Mouse (Mus musculus) megakaryocyte, adult 5-6 weeks (primary cell): ENCODE data around the gene Camkk2. TPM values are rescaled to one million over a fixed set of nuclear protein-coding genes. Genes with fewer than 3 reads are reported as not detected.

Source experiments
- ATAC-seq: 2 replicates; pipeline ENCODE4 v1.8.0; 2016; ENCODE audit warnings: mild to moderate bottlenecking, inconsistent platforms; ENCODE audit not compliant: poor library complexity, severe bottlenecking
- total RNA-seq, 2 experiments: library from RNA; stranded (forward) in 1 of 2; stranded (reverse) in 1 of 2; fragments of 153-499, 151-499 nt in 1 of 2; fragments of 221-1000, 200-1000 nt in 1 of 2; gene quantifications; 2 replicates each; pipeline versions ENCODE4 v1.2.3 to v1.2.4; 2015 to 2017

Camkk2 gene
- total RNA-seq, 2 experiments from 2014 or later, result 83.6 to 86.6 TPM

DNA sequence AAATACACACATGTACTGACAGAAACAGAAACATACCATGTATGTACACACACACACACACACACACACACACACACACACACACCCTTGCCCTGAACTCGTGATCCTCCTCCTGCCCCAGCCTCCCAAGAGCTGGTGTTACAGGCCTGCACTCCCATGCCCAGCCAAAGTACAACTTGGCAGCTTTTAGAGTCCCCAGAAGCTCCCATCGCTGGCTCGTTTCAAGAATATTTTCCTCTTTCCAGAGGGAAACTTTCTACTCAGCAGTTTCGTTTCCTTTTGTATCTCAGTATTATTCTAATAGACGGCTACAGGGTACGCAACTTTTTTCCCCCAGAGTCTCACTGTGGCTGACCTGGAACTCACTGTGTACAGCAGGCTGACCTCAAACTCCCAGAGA lies 77.1 kb downstream of the Camkk2 start:
- ATAC-seq, result no peak

DNA sequence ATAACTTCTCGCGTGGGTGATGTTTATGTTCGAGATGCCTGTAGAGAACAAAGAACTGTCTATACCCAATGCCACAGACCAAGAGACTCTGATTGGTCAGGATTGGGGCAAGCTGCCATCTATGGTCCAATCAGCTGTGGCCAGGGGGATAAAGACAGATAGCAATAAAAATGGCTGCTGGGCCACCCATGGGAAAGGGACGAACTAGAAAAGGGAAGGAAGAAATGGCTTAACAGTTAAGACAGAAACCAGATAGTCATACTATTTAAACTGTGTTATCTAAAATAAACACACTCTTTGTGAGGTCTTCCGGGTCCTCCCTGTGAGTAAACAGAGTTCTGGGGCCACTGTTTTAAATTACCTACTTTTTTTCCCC lies 78.4 kb downstream of the Camkk2 start:
- peak; percentile 41 for ATAC-seq

DNA sequence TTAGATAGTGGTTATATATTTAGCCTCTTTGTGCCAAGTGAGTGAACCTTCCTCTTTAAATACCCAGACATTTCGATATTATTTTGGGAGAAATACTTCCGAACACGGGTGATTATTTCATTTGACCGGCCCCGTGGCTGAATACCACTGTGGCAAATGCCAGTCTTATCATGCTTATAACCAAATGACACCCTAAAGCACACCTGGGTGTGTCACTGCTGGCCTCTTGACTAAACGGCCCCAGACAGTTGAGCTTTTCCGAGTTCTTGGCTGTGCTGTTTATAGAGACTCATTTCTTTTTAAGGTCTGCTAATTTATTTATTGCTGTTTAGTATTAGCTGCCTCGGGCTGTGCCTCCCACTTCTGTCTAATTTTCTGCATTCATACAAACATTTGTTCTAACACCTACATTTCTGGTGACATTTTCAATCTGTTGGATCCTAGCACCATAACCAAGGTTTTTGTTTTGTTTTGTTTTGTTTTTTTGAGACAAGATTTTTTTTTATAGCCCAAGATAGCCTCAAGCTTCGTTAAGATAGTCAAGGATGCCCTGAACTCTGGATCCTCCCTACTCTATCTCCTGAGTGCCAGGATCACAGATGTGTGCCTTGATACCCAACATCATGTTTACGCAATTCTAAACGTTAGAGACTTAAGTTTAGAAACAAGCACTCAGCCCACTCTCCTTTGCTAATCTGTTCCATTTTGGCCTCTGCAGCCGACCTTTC lies 78.9 kb downstream of the Camkk2 start:
- no peak for ATAC-seq

GRCm38 (mm10) chr5:122698701-122699060 lies 80.5 kb downstream of the Camkk2 start:
- peak; percentile 30; the same call in 1 of the 2 replicates for ATAC-seq

DNA sequence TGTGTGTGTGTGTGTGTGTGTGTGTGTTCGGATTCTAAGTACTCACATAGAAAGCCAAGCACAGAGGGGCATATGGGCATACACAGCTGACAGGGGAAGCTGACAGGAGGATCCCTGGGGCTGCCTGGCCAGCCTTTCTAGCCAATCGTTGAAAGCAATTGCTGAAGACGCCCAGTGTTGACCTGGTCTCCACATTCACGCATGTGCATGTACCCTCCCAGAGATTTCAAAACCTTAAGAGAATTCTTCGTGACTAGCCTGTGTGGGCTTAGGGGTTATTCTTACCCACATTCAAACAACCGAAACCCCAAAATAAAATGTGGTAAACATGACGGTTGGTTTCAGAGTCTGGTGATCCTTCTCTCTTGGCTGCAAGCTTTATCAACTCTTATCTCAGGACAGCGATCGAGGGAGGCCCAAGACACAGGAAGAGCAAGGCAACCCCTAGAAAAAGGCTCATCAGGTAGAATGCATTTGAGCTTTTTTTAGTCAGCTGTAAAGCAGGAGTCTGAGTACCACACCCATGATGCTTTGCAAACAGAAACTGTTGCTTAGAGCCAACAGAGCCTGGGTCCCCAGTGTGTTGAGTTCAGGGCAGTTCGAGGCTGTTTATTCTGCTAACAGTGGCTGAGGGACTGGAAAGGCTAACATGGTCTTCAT lies 81.0 kb downstream of the Camkk2 start:
- ATAC-seq, result peak; percentile 30

GRCm38 (mm10) chr5:122695516-122695915 lies 83.7 kb downstream of the Camkk2 start:
- ATAC-seq, result no peak

- no peak for ATAC-seq
These were observed 85.6 kb downstream of the Camkk2 start for GRCm38 (mm10) chr5:122693431-122694207.

DNA sequence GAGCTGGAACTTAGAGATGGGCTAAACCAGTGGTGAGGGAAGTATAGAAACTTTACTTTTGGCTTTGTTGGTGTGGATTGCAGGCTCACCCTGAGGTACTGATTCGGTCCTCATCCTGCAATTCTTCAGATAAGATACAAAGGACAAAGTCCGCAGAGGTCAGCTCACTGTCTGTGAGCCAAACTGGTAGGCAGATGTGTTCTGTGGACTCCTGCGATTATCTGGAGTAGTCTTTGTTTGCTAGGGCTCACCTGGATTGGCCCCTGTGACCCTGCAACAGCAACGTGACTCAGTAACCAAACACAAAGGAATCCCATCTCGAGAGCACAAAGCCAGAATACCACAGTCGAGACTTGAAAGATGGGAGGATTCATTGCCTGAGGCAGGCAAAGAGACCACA lies 88.7 kb downstream of the Camkk2 start:
- ATAC-seq, result no peak

- ATAC-seq, result no peak
These were observed 90.1 kb downstream of the Camkk2 start for GRCm38 (mm10) chr5:122689153-122689552.

DNA sequence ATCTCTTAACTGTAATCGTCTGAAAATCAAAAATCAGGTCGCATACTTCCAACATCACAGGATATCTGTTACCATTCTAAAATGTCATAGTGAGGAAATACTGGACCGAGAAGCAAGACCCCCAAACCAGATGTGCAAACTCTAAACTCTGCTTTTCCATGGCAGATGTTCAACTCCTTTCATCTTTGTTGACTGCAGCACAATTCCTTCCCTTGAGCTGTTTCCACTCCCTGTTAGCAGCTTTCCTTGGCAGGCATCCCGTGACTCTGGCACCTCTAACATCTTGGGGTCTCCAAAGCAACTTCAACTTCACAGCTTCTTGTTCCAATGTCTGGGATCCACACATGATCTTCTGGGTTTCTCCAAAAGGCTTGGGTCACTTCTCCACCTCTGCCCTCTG lies 91.8 kb downstream of the Camkk2 start:
- ATAC-seq, result no peak

DNA sequence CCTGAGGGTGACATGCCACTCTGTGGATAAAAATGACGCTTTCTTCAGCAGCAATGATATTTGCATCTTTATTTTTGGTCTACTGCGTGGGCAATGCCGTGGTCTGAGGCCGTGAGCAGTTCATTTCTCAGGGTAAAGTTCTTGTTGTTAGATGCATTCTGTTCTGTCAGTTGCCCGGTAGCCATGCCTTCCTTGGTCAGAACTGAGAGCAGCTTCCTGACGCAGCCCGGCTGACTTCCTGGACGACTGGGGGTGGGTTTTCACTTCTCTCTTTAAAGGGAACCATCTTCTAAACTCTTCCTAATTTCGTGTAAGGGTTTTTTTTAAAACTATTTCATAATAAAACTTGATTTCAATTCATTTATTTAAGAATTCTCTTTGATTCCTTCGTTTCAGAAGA lies 95.3 kb downstream of the Camkk2 start:
- peak; percentile 87 for ATAC-seq

DNA sequence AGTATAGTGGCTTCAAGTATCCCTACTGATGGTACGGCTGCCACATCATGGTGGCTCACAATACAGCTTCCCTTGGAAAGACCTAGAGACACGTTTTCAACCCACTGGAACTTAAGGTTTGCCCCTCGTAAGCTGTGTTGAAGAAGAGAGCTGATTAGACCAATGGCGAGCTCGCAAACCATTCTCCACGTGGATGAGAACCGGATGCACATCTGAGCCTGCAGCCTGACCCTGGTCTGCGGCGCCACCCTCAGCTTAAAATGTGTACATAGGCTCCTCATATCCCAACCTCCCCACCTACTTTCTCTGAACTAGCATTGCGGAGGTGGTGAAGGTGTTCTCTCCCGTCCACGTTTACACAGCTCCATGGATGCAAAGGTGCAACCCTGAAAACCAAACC lies 97.9 kb downstream of the Camkk2 start:
- no peak for ATAC-seq

Other genes starting within 250 kb of the Camkk2 start
- gene Ift81, start 164.9 kb downstream of the Camkk2 start, total RNA-seq (2015), result 4.9 and 6.2 TPM in 2 replicates
- gene Ift81, start 164.9 kb downstream of the Camkk2 start, total RNA-seq (2017), result 3.7 and 3.8 TPM in 2 replicates
- gene P2rx7, start 135.5 kb downstream of the Camkk2 start, total RNA-seq (2015), result 35.5 and 35.6 TPM in 2 replicates
- gene P2rx7, start 135.5 kb downstream of the Camkk2 start, total RNA-seq (2017), result 61.2 and 76.5 TPM in 2 replicates
- gene P2rx4, start 71.9 kb downstream of the Camkk2 start, total RNA-seq (2015), result 29.9 and 34.3 TPM in 2 replicates
- 19.6 and 25.2 TPM in 2 replicates for gene P2rx4, start 71.9 kb downstream of the Camkk2 start, total RNA-seq (2017)
- 152 and 159 TPM in 2 replicates for gene Anapc5, start 41.9 kb upstream of the Camkk2 start, total RNA-seq (2015)
- gene Anapc5, start 41.9 kb upstream of the Camkk2 start, total RNA-seq (2017), result 243 and 247 TPM in 2 replicates
- 10.5 and 13.5 TPM in 2 replicates for gene Rnf34, start 70.6 kb upstream of the Camkk2 start, total RNA-seq (2015)
- gene Rnf34, start 70.6 kb upstream of the Camkk2 start, total RNA-seq (2017), result 25.2 and 25.3 TPM in 2 replicates
- 29.1 and 38.3 TPM in 2 replicates for gene Kdm2b, start 210.4 kb upstream of the Camkk2 start, total RNA-seq (2015)
- gene Kdm2b, start 210.4 kb upstream of the Camkk2 start, total RNA-seq (2017), result 31.6 and 38.6 TPM in 2 replicates
- 80.5 and 87.4 TPM in 2 replicates for gene Orai1, start 235.7 kb upstream of the Camkk2 start, total RNA-seq (2015)
- gene Orai1, start 235.7 kb upstream of the Camkk2 start, total RNA-seq (2017), result 21.0 and 21.8 TPM in 2 replicates